Mouse (Mus musculus) liver, embryonic 12.5 days (tissue): ENCODE data around the gene Snrnp25. TPM values are rescaled to one million over a fixed set of nuclear protein-coding genes. Genes with fewer than 3 reads are reported as not detected.

Source experiments
- ATAC-seq: fragments of 200-750 bp; cut with Nextera tagmentation; 2 replicates; pipeline ENCODE4 v1.8.0; 2017; ENCODE audit warnings: moderate number of reproducible peaks, mild to moderate bottlenecking, moderate library complexity
- H3K27ac ChIP-seq: fragments of 300-500 bp; sonication (generic); 2 replicates; pipeline ENCODE4 v1.5.1; 2016; ENCODE audit warnings: mild to moderate bottlenecking
- H3K27me3 ChIP-seq: fragments of 300-500 bp; sonication (generic); replicated peaks from 2 replicates; pipeline ENCODE4 v1.6.1; 2016; ENCODE audit warnings: mild to moderate bottlenecking, moderate library complexity
- H3K36me3 ChIP-seq: fragments of 300-500 bp; sonication (generic); 2 replicates; pipeline ENCODE4 v1.6.1; 2016; ENCODE audit warnings: mild to moderate bottlenecking, moderate library complexity
- H3K4me1 ChIP-seq: fragments of 300-500 bp; sonication (generic); 2 replicates; pipeline ENCODE4 v1.6.1; 2016
- H3K4me2 ChIP-seq: fragments of 300-500 bp; sonication (generic); 2 replicates; pipeline ENCODE4 v1.6.1; 2016; ENCODE audit warnings: mild to moderate bottlenecking, moderate library complexity
- H3K4me3 ChIP-seq: fragments of 300-500 bp; sonication (generic); 2 replicates; pipeline ENCODE4 v1.5.1; 2016; ENCODE audit warnings: mild to moderate bottlenecking, moderate library complexity
- H3K9ac ChIP-seq: fragments of 300-500 bp; sonication (generic); 2 replicates; pipeline ENCODE4 v1.6.1; 2016; ENCODE audit warnings: mild to moderate bottlenecking, moderate library complexity
- H3K9me3 ChIP-seq: fragments of 300-500 bp; sonication (generic); replicated peaks from 2 replicates; pipeline ENCODE4 v1.6.1; 2016; ENCODE audit warnings: mild to moderate bottlenecking, moderate library complexity
- WGBS: fragments of 180-500 bp; shearing (Covaris S2); methylation state at CpG from one replicate; pipeline ENCODE4 v1.1.7; 2016; ENCODE audit not compliant: insufficient replicate concordance; 5-methylcytosine and 5-hydroxymethylcytosine counted together
- polyA plus RNA-seq: library from polyadenylated mRNA; unstranded; fragments of >200 nt; fragmentation: Nextera tagmentation; extraction: Ambion mirVana; gene quantifications from 2 replicates; pipeline ENCODE4 v1.2.1, GENCODE M21; 2016

Snrnp25 gene
- polyA plus RNA-seq, 1 experiment from 2014 or later, result 103 TPM

- ATAC-seq, result peak; percentile 58; the same call in 1 of the 2 replicates
- no peak overlapping the region for H3K4me3 ChIP-seq
- H3K9ac ChIP-seq, result peak overlapping the region; percentile 81
- H3K4me1 ChIP-seq, result peaks cover 60% of the 10 kb centered on the region
- peaks cover 99% of the 10 kb centered on the region for H3K36me3 ChIP-seq
- peak overlapping the region; percentile 34 for H3K4me2 ChIP-seq
- H3K27ac ChIP-seq, result peak overlapping the region; percentile 99
- WGBS, result 73% methylated on average over 5 of the region's 5 CpGs
- no peaks in the 10 kb centered on the region for H3K9me3 ChIP-seq
- no peaks in the 10 kb centered on the region for H3K27me3 ChIP-seq
These were observed 33.1 kb downstream of the Snrnp25 start for GRCm38 (mm10) chr11:32238093-32238860.

GRCm38 (mm10) chr11:32241391-32241790, 36.2 kb downstream of the Snrnp25 start:
- Histone ChIP-seq H3K27me3 (no peaks in the 10 kb centered on the region), H3K4me2 (no peak overlapping the region), H3K4me3 (no peak overlapping the region), H3K4me1 (peaks cover 87% of the 10 kb centered on the region), H3K36me3 (peaks cover 90% of the 10 kb centered on the region), H3K9ac (peak overlapping the region; percentile 81), H3K9me3 (no peaks in the 10 kb centered on the region), H3K27ac (peak overlapping the region; percentile 99)
- no peak for ATAC-seq

- Histone ChIP-seq H3K9ac (peak overlapping the region; percentile 81), H3K36me3 (peaks cover 90% of the 10 kb centered on the region), H3K27ac (peak overlapping the region; percentile 99), H3K4me2 (peak overlapping the region; percentile 17), H3K4me1 (peaks cover 93% of the 10 kb centered on the region), H3K9me3 (no peaks in the 10 kb centered on the region), H3K27me3 (no peaks in the 10 kb centered on the region), H3K4me3 (no peak overlapping the region)
- peak; percentile 56 for ATAC-seq
- WGBS, result 72% methylated on average over 3 of the region's 3 CpGs
These were observed 37.0 kb downstream of the Snrnp25 start for GRCm38 (mm10) chr11:32242209-32242608.

- H3K27ac ChIP-seq, result peak overlapping the region; percentile 99
- peak overlapping the region; percentile 17; the same call in 1 of the 2 replicates for H3K4me2 ChIP-seq
- H3K36me3 ChIP-seq, result peaks cover 90% of the 10 kb centered on the region
- H3K9me3 ChIP-seq, result no peaks in the 10 kb centered on the region
- no peak overlapping the region for H3K4me3 ChIP-seq
- H3K9ac ChIP-seq, result peak overlapping the region; percentile 81
- H3K27me3 ChIP-seq, result no peaks in the 10 kb centered on the region
- WGBS, result 69% methylated on average over 7 of the region's 7 CpGs
- H3K4me1 ChIP-seq, result peaks cover 93% of the 10 kb centered on the region
- no peak for ATAC-seq
These were observed 38.2 kb downstream of the Snrnp25 start for GRCm38 (mm10) chr11:32243205-32243955.

- H3K4me2 ChIP-seq, result peak overlapping the region; percentile 1; the same call in 1 of the 2 replicates
- H3K36me3 ChIP-seq, result peaks cover 91% of the 10 kb centered on the region
- WGBS, result 75% methylated on average over 3 of the region's 3 CpGs
These were observed 38.8 kb downstream of the Snrnp25 start for GRCm38 (mm10) chr11:32244064-32244463.

GRCm38 (mm10) chr11:32244617-32245016, 39.4 kb downstream of the Snrnp25 start:
- Histone ChIP-seq H3K9me3 (no peaks in the 10 kb centered on the region), H3K27ac (peak overlapping the region; percentile 99), H3K4me1 (peaks cover 96% of the 10 kb centered on the region), H3K36me3 (peaks cover 91% of the 10 kb centered on the region), H3K4me2 (peak overlapping the region; percentile 57), H3K9ac (peak overlapping the region; percentile 81), H3K4me3 (no peak overlapping the region), H3K27me3 (no peaks in the 10 kb centered on the region)
- no peak for ATAC-seq
- WGBS, result 61% methylated on average over 1 of the region's 1 CpGs

More at GRCm38 (mm10) chr11:32244064-32244463, 38.8 kb downstream of the Snrnp25 start:
- peaks cover 94% of the 10 kb centered on the region for H3K4me1 ChIP-seq
- H3K9ac ChIP-seq, result peak overlapping the region; percentile 81
- no peak for ATAC-seq
- H3K27me3 ChIP-seq, result no peaks in the 10 kb centered on the region
- peak overlapping the region; percentile 99 for H3K27ac ChIP-seq
- H3K9me3 ChIP-seq, result no peaks in the 10 kb centered on the region
- no peak overlapping the region for H3K4me3 ChIP-seq

- WGBS, result 18% methylated on average over 6 of the region's 6 CpGs
- no peaks in the 10 kb centered on the region for H3K9me3 ChIP-seq
- H3K4me1 ChIP-seq, result peaks cover 96% of the 10 kb centered on the region
- H3K27me3 ChIP-seq, result no peaks in the 10 kb centered on the region
- H3K4me3 ChIP-seq, result 0 out of 2 replicates have a peak overlapping the region, but pooled peaks have one; percentile 20
- peaks cover 91% of the 10 kb centered on the region for H3K36me3 ChIP-seq
- peak overlapping the region; percentile 81 for H3K9ac ChIP-seq
- peak overlapping the region; percentile 99 for H3K27ac ChIP-seq
- peak overlapping the region; percentile 57 for H3K4me2 ChIP-seq
- peak; percentile 96 for ATAC-seq
These were observed 40.4 kb downstream of the Snrnp25 start for GRCm38 (mm10) chr11:32245614-32246013.

- peak overlapping the region; percentile 22 for H3K4me2 ChIP-seq
These were observed 41.9 kb downstream of the Snrnp25 start for GRCm38 (mm10) chr11:32247068-32247467.

GRCm38 (mm10) chr11:32248350-32248749, 43.1 kb downstream of the Snrnp25 start:
- no peaks in the 10 kb centered on the region for H3K9me3 ChIP-seq
- peak overlapping the region; percentile 74 for H3K9ac ChIP-seq
- ATAC-seq, result no peak
- H3K27ac ChIP-seq, result peak overlapping the region; percentile 99
- no peaks in the 10 kb centered on the region for H3K27me3 ChIP-seq
- peaks cover 93% of the 10 kb centered on the region for H3K4me1 ChIP-seq
- H3K36me3 ChIP-seq, result peaks cover 84% of the 10 kb centered on the region
- no peak overlapping the region for H3K4me2 ChIP-seq
- no peak overlapping the region for H3K4me3 ChIP-seq
- WGBS, result 68% methylated on average over 3 of the region's 3 CpGs

More at GRCm38 (mm10) chr11:32247068-32247467, 41.9 kb downstream of the Snrnp25 start:
- peak overlapping the region; percentile 74 for H3K9ac ChIP-seq
- no peaks in the 10 kb centered on the region for H3K27me3 ChIP-seq
- no peaks in the 10 kb centered on the region for H3K9me3 ChIP-seq
- peak overlapping the region; percentile 99 for H3K27ac ChIP-seq
- H3K4me3 ChIP-seq, result no peak overlapping the region
- peaks cover 83% of the 10 kb centered on the region for H3K36me3 ChIP-seq
- no peak for ATAC-seq
- peaks cover 94% of the 10 kb centered on the region for H3K4me1 ChIP-seq

GRCm38 (mm10) chr11:32250880-32251763, 45.9 kb downstream of the Snrnp25 start:
- H3K9ac ChIP-seq, result peak overlapping the region; percentile 80
- H3K4me1 ChIP-seq, result peaks cover 97% of the 10 kb centered on the region
- H3K27me3 ChIP-seq, result no peaks in the 10 kb centered on the region
- peaks cover 88% of the 10 kb centered on the region for H3K36me3 ChIP-seq
- ATAC-seq, result peak; percentile 99
- H3K4me3 ChIP-seq, result no peak overlapping the region
- H3K4me2 ChIP-seq, result peak overlapping the region; percentile 35
- 49% methylated on average over 8 of the region's 8 CpGs for WGBS
- peak overlapping the region; percentile 99 for H3K27ac ChIP-seq
- H3K9me3 ChIP-seq, result no peaks in the 10 kb centered on the region

GRCm38 (mm10) chr11:32253121-32253520, 47.9 kb downstream of the Snrnp25 start:
- H3K4me2 ChIP-seq, result no peak overlapping the region
- no peak overlapping the region for H3K4me3 ChIP-seq
- H3K36me3 ChIP-seq, result peaks cover 68% of the 10 kb centered on the region
- WGBS, result 94% methylated on average over 1 of the region's 1 CpGs
- H3K27ac ChIP-seq, result peak overlapping the region; percentile 99
- no peak for ATAC-seq
- no peaks in the 10 kb centered on the region for H3K27me3 ChIP-seq
- no peaks in the 10 kb centered on the region for H3K9me3 ChIP-seq
- peak overlapping the region; percentile 80 for H3K9ac ChIP-seq
- peaks cover 96% of the 10 kb centered on the region for H3K4me1 ChIP-seq
